Mouse (Mus musculus): ENCODE measurements at regions not wholly inside any gene's neighbourhood (a gene's known extent, or its start where the extent isn't known, plus 50 kb on each side); places are given as distances from the start of the nearest gene placed in this dataset.

- no peak overlapping the region for H3K27ac ChIP-seq (replicated peaks)
- no peak overlapping the region for H3K4me3 ChIP-seq (replicated peaks)
- ATAC-seq (ENCODE audit: insufficient read depth): no peak
- no peak overlapping the region for H3K9ac ChIP-seq
- no peaks in the 10 kb centered on the region for H3K4me1 ChIP-seq (replicated peaks)
- H3K27me3 ChIP-seq: no peaks in the 10 kb centered on the region
- H3K9me3 ChIP-seq (replicated peaks): no peaks in the 10 kb centered on the region
- WGBS (ENCODE audit: insufficient replicate concordance): 31% methylated on average over 7 of the region's 7 CpGs
- H3K4me2 ChIP-seq: no peak overlapping the region
- H3K36me3 ChIP-seq (replicated peaks): no peaks in the 10 kb centered on the region
Observed at GRCm38 (mm10) chr2:159163985-159164384, 369.4 kb downstream of the Dhx35 start.

GRCm38 (mm10) chr2:159168553-159169064, 374.0 kb downstream of the Dhx35 start:
- no peak overlapping the region for H3K9ac ChIP-seq
- 30% methylated on average over 7 of the region's 7 CpGs for WGBS (ENCODE audit: insufficient replicate concordance)
- H3K36me3 ChIP-seq (replicated peaks): no peaks in the 10 kb centered on the region
- H3K4me1 ChIP-seq (replicated peaks): no peaks in the 10 kb centered on the region
- H3K27me3 ChIP-seq: no peaks in the 10 kb centered on the region
- H3K4me3 ChIP-seq (replicated peaks): no peak overlapping the region
- no peaks in the 10 kb centered on the region for H3K9me3 ChIP-seq (replicated peaks)
- no peak overlapping the region for H3K4me2 ChIP-seq
- no peak overlapping the region for H3K27ac ChIP-seq (replicated peaks)
- no peak for ATAC-seq (ENCODE audit: insufficient read depth)

- Histone ChIP-seq H3K27me3 (no peaks in the 10 kb centered on the region), H3K4me3 (replicated peaks) (no peak overlapping the region), H3K36me3 (replicated peaks) (no peaks in the 10 kb centered on the region), H3K27ac (replicated peaks) (no peak overlapping the region), H3K9me3 (replicated peaks) (no peaks in the 10 kb centered on the region), H3K9ac (no peak overlapping the region), H3K4me2 (no peak overlapping the region), H3K4me1 (replicated peaks) (no peaks in the 10 kb centered on the region)
- WGBS (ENCODE audit: insufficient replicate concordance): 35% methylated on average over 7 of the region's 7 CpGs
- ATAC-seq (ENCODE audit: insufficient read depth): no peak
Observed at GRCm38 (mm10) chr2:159196156-159196555, 401.5 kb downstream of the Dhx35 start.

- no peak overlapping the region for H3K4me3 ChIP-seq (replicated peaks)
- no peak for ATAC-seq (ENCODE audit: insufficient read depth)
- H3K4me1 ChIP-seq (replicated peaks): no peaks in the 10 kb centered on the region
- no peaks in the 10 kb centered on the region for H3K9me3 ChIP-seq (replicated peaks)
- 42% methylated on average over 2 of the region's 2 CpGs for WGBS (ENCODE audit: insufficient replicate concordance)
- no peak overlapping the region for H3K27ac ChIP-seq (replicated peaks)
- no peaks in the 10 kb centered on the region for H3K27me3 ChIP-seq
- no peak overlapping the region for H3K9ac ChIP-seq
- H3K4me2 ChIP-seq: no peak overlapping the region
- no peaks in the 10 kb centered on the region for H3K36me3 ChIP-seq (replicated peaks)
Observed at GRCm38 (mm10) chr2:159232266-159232665, 437.7 kb downstream of the Dhx35 start.

GRCm38 (mm10) chr2:159235000-159235399, 440.4 kb downstream of the Dhx35 start:
- Histone ChIP-seq H3K4me2 (no peak overlapping the region), H3K9me3 (replicated peaks) (no peaks in the 10 kb centered on the region), H3K27ac (replicated peaks) (no peak overlapping the region), H3K36me3 (replicated peaks) (no peaks in the 10 kb centered on the region), H3K4me3 (replicated peaks) (no peak overlapping the region), H3K4me1 (replicated peaks) (no peaks in the 10 kb centered on the region), H3K27me3 (no peaks in the 10 kb centered on the region), H3K9ac (no peak overlapping the region)
- ATAC-seq (ENCODE audit: insufficient read depth): no peak
- WGBS (ENCODE audit: insufficient replicate concordance): 22% methylated on average over 6 of the region's 6 CpGs

GRCm38 (mm10) chr2:159250065-159250464, 455.5 kb downstream of the Dhx35 start:
- 66% methylated on average over 6 of the region's 6 CpGs for WGBS (ENCODE audit: insufficient replicate concordance)
- H3K4me2 ChIP-seq: no peak overlapping the region
- no peak overlapping the region for H3K9ac ChIP-seq
- ATAC-seq (ENCODE audit: insufficient read depth): no peak
- no peak overlapping the region for H3K27ac ChIP-seq (replicated peaks)
- H3K36me3 ChIP-seq (replicated peaks): no peaks in the 10 kb centered on the region
- no peak overlapping the region for H3K4me3 ChIP-seq (replicated peaks)
- H3K4me1 ChIP-seq (replicated peaks): no peaks in the 10 kb centered on the region
- H3K27me3 ChIP-seq: no peaks in the 10 kb centered on the region
- H3K9me3 ChIP-seq (replicated peaks): no peaks in the 10 kb centered on the region

- H3K9ac ChIP-seq: no peak overlapping the region
- H3K27ac ChIP-seq (replicated peaks): no peak overlapping the region
- H3K4me2 ChIP-seq: no peak overlapping the region
- ATAC-seq (ENCODE audit: insufficient read depth): no peak
- no peak overlapping the region for H3K4me3 ChIP-seq (replicated peaks)
- 51% methylated on average over 6 of the region's 6 CpGs for WGBS (ENCODE audit: insufficient replicate concordance)
- no peaks in the 10 kb centered on the region for H3K27me3 ChIP-seq
- H3K4me1 ChIP-seq (replicated peaks): no peaks in the 10 kb centered on the region
- no peaks in the 10 kb centered on the region for H3K36me3 ChIP-seq (replicated peaks)
- no peaks in the 10 kb centered on the region for H3K9me3 ChIP-seq (replicated peaks)
Observed at GRCm38 (mm10) chr2:159250993-159251665, 456.5 kb downstream of the Dhx35 start.

GRCm38 (mm10) chr2:159270221-159271080, 475.8 kb downstream of the Dhx35 start:
- Histone ChIP-seq H3K4me3 (replicated peaks) (no peak overlapping the region), H3K4me1 (replicated peaks) (no peaks in the 10 kb centered on the region), H3K36me3 (replicated peaks) (no peaks in the 10 kb centered on the region), H3K27me3 (no peaks in the 10 kb centered on the region), H3K9ac (no peak overlapping the region), H3K9me3 (replicated peaks) (no peaks in the 10 kb centered on the region), H3K27ac (replicated peaks) (no peak overlapping the region), H3K4me2 (no peak overlapping the region)
- 54% methylated on average over 10 of the region's 10 CpGs for WGBS (ENCODE audit: insufficient replicate concordance)
- no peak for ATAC-seq (ENCODE audit: insufficient read depth)

- WGBS (ENCODE audit: insufficient replicate concordance): 20% methylated on average over 2 of the region's 2 CpGs
- no peaks in the 10 kb centered on the region for H3K36me3 ChIP-seq (replicated peaks)
- no peaks in the 10 kb centered on the region for H3K9me3 ChIP-seq (replicated peaks)
- no peaks in the 10 kb centered on the region for H3K27me3 ChIP-seq
- H3K27ac ChIP-seq (replicated peaks): no peak overlapping the region
- no peaks in the 10 kb centered on the region for H3K4me1 ChIP-seq (replicated peaks)
- ATAC-seq (ENCODE audit: insufficient read depth): no peak
- H3K9ac ChIP-seq: no peak overlapping the region
- H3K4me2 ChIP-seq: no peak overlapping the region
- no peak overlapping the region for H3K4me3 ChIP-seq (replicated peaks)
Observed at GRCm38 (mm10) chr2:159278896-159279295, 484.3 kb downstream of the Dhx35 start.

- no peak overlapping the region for H3K27ac ChIP-seq (replicated peaks)
- H3K4me3 ChIP-seq (replicated peaks): no peak overlapping the region
- no peaks in the 10 kb centered on the region for H3K4me1 ChIP-seq (replicated peaks)
- no peaks in the 10 kb centered on the region for H3K27me3 ChIP-seq
- H3K36me3 ChIP-seq (replicated peaks): no peaks in the 10 kb centered on the region
- ATAC-seq (ENCODE audit: insufficient read depth): no peak
- no peak overlapping the region for H3K4me2 ChIP-seq
- WGBS (ENCODE audit: insufficient replicate concordance): 61% methylated on average over 8 of the region's 8 CpGs
- no peaks in the 10 kb centered on the region for H3K9me3 ChIP-seq (replicated peaks)
- no peak overlapping the region for H3K9ac ChIP-seq
Observed at GRCm38 (mm10) chr2:159281558-159282320, 487.1 kb downstream of the Dhx35 start.

- H3K36me3 ChIP-seq (replicated peaks): no peaks in the 10 kb centered on the region
- H3K9me3 ChIP-seq (replicated peaks): no peaks in the 10 kb centered on the region
- no peaks in the 10 kb centered on the region for H3K27me3 ChIP-seq
- no peaks in the 10 kb centered on the region for H3K4me1 ChIP-seq (replicated peaks)
- WGBS (ENCODE audit: insufficient replicate concordance): 72% methylated on average over 5 of the region's 5 CpGs
- H3K9ac ChIP-seq: no peak overlapping the region
- ATAC-seq (ENCODE audit: insufficient read depth): no peak
- H3K27ac ChIP-seq (replicated peaks): no peak overlapping the region
- H3K4me3 ChIP-seq (replicated peaks): no peak overlapping the region
- H3K4me2 ChIP-seq: no peak overlapping the region
Observed at GRCm38 (mm10) chr2:159284100-159284499, 489.5 kb downstream of the Dhx35 start.

All from liver, embryonic 15.5 days (tissue).